Mouse (Mus musculus) neural tube, embryonic 15.5 days (tissue): ENCODE measurements around the gene Olfr1179. TPM values are rescaled to one million over a fixed set of nuclear protein-coding genes. Genes with fewer than 3 reads are reported as not detected.
"Not testable (repeated sequence)": the region's sequence is repeated elsewhere in the genome, so short reads cannot be mapped to it uniquely, and the experiment has no call there.

ENCODE experiments used
- ATAC-seq: fragments of 200-750 bp; cut with Nextera tagmentation; 2 replicates; pipeline ENCODE4 v1.8.0; 2017; ENCODE audit warnings: mild to moderate bottlenecking, moderate TSS enrichment, moderate library complexity; ENCODE audit not compliant: low FRiP score
- H3K27ac ChIP-seq: fragments of 300-500 bp; sonication (generic); replicated peaks from 2 replicates; pipeline ENCODE4 v1.5.1; 2015; ENCODE audit warnings: mild to moderate bottlenecking, inconsistent platforms
- H3K27me3 ChIP-seq: fragments of 300-500 bp; sonication (generic); replicated peaks from 2 replicates; pipeline ENCODE4 v1.6.1; 2015; ENCODE audit warnings: inconsistent platforms
- H3K36me3 ChIP-seq: fragments of 300-500 bp; sonication (generic); 2 replicates; pipeline ENCODE4 v1.6.1; 2015; ENCODE audit warnings: inconsistent platforms
- H3K4me1 ChIP-seq: fragments of 300-500 bp; sonication (generic); 2 replicates; pipeline ENCODE4 v1.6.1; 2015; ENCODE audit warnings: inconsistent platforms
- H3K4me2 ChIP-seq: fragments of 300-500 bp; sonication (generic); 2 replicates; pipeline ENCODE4 v1.6.1; 2015; ENCODE audit warnings: inconsistent platforms, mild to moderate bottlenecking, moderate library complexity
- H3K4me3 ChIP-seq: fragments of 300-500 bp; sonication (generic); replicated peaks from 2 replicates; pipeline ENCODE4 v1.5.1; 2015; ENCODE audit warnings: mild to moderate bottlenecking, inconsistent platforms
- H3K9ac ChIP-seq: fragments of 300-500 bp; sonication (generic); replicated peaks from 2 replicates; pipeline ENCODE4 v1.6.1; 2015; ENCODE audit warnings: mild to moderate bottlenecking, inconsistent platforms
- H3K9me3 ChIP-seq: fragments of 300-500 bp; sonication (generic); replicated peaks from 2 replicates; pipeline ENCODE4 v1.6.1; 2016; ENCODE audit warnings: inconsistent platforms
- whole genome bisulfite sequencing: fragments of 180-500 bp; shearing (Covaris S2); methylation state at CpG from one replicate; pipeline ENCODE4 v1.1.7; 2015; ENCODE audit warnings: mixed read lengths; 5-methylcytosine and 5-hydroxymethylcytosine counted together
- polyA plus RNA-seq: library from polyadenylated mRNA; unstranded; fragments of >200 nt; fragmentation: Nextera tagmentation; extraction: Ambion mirVana; gene quantifications from 2 replicates; pipeline ENCODE4 v1.2.1, GENCODE M21; 2015

Olfr1179 gene
- polyA plus RNA-seq = not detected in 2 replicates

- Histone ChIP-seq H3K36me3 (no peaks in the 10 kb centered on the region), H3K27me3 (no peaks in the 10 kb centered on the region), H3K4me2 (no peak within 1 kb of the TSS), H3K9ac (no peak within 1 kb of the TSS), H3K4me3 (no peak within 1 kb of the TSS), H3K9me3 (no peaks in the 10 kb centered on the region), H3K27ac (no peak within 1 kb of the TSS), H3K4me1 (no peaks in the 10 kb centered on the region)
- no peak for ATAC-seq
- 91% methylated on average over 3 of the region's 3 CpGs for WGBS
Measured at GRCm38 (mm10) chr2:88406353-88406752, at the start of gene Olfr1179. Olfr1179 (minus strand) TSS chr2:88406453.

GRCm38 (mm10) chr2:88454567-88454966, 48.3 kb upstream of the Olfr1179 start, which contains the start of gene Olfr1183:
Olfr1183 (plus strand) TSS chr2:88454867.
- 95% methylated on average over 1 of the region's 1 CpGs for WGBS
- not testable (repeated sequence) for H3K27ac ChIP-seq, ATAC-seq, H3K9me3 ChIP-seq, H3K4me3 ChIP-seq, H3K4me2 ChIP-seq, H3K4me1 ChIP-seq, H3K9ac ChIP-seq, H3K36me3 ChIP-seq, H3K27me3 ChIP-seq

GRCm38 (mm10) chr2:88449031-88449430, 42.8 kb upstream of the Olfr1179 start, which contains the start of gene Gm13757:
Gm13757 (minus strand) TSS chr2:88449131.
- ATAC-seq = no peak

GRCm38 (mm10) chr2:88426071-88426470, 19.8 kb upstream of the Olfr1179 start, which contains the start of gene Olfr1181:
Olfr1181 (minus strand) TSS chr2:88426171.
- Histone ChIP-seq H3K9me3 (no peaks in the 10 kb centered on the region), H3K27me3 (no peaks in the 10 kb centered on the region), H3K27ac (no peak within 1 kb of the TSS), H3K4me3 (no peak within 1 kb of the TSS), H3K36me3 (no peaks in the 10 kb centered on the region), H3K4me2 (no peak within 1 kb of the TSS), H3K9ac (no peak within 1 kb of the TSS), H3K4me1 (no peaks in the 10 kb centered on the region)
- 94% methylated on average over 1 of the region's 1 CpGs for WGBS
- ATAC-seq = no peak

More at GRCm38 (mm10) chr2:88449031-88449430, 42.8 kb upstream of the Olfr1179 start, which contains the start of gene Gm13757:
- WGBS = 100% methylated on average over 1 of the region's 1 CpGs
- Histone ChIP-seq H3K4me2 (no peak within 1 kb of the TSS), H3K9me3 (no peaks in the 10 kb centered on the region), H3K4me3 (no peak within 1 kb of the TSS), H3K27ac (no peak within 1 kb of the TSS), H3K36me3 (no peaks in the 10 kb centered on the region), H3K9ac (no peak within 1 kb of the TSS), H3K27me3 (no peaks in the 10 kb centered on the region), H3K4me1 (no peaks in the 10 kb centered on the region)

GRCm38 (mm10) chr2:88419051-88419450, 12.8 kb upstream of the Olfr1179 start, which contains the start of gene Olfr1180:
Olfr1180 (minus strand) TSS chr2:88419151.
- H3K27ac ChIP-seq = no peak within 1 kb of the TSS
- no peak within 1 kb of the TSS for H3K4me2 ChIP-seq
- no peak for ATAC-seq
- H3K9ac ChIP-seq = no peak within 1 kb of the TSS
- no peaks in the 10 kb centered on the region for H3K9me3 ChIP-seq
- H3K4me1 ChIP-seq = no peaks in the 10 kb centered on the region
- H3K4me3 ChIP-seq = no peak within 1 kb of the TSS
- no peaks in the 10 kb centered on the region for H3K36me3 ChIP-seq
- WGBS = 90% methylated on average over 2 of the region's 2 CpGs
- no peaks in the 10 kb centered on the region for H3K27me3 ChIP-seq

GRCm38 (mm10) chr2:88386762-88387161, 19.5 kb downstream of the Olfr1179 start, which contains the start of gene Olfr1178:
Olfr1178 (plus strand) TSS chr2:88387062.
- H3K4me1 ChIP-seq = no peaks in the 10 kb centered on the region
- H3K4me2 ChIP-seq = no peak within 1 kb of the TSS
- no peak for ATAC-seq
- H3K4me3 ChIP-seq = no peak within 1 kb of the TSS
- no peaks in the 10 kb centered on the region for H3K27me3 ChIP-seq
- no peak within 1 kb of the TSS for H3K27ac ChIP-seq
- H3K9me3 ChIP-seq = no peaks in the 10 kb centered on the region
- H3K9ac ChIP-seq = no peak within 1 kb of the TSS
- WGBS = 63% methylated on average over 1 of the region's 1 CpGs
- H3K36me3 ChIP-seq = no peaks in the 10 kb centered on the region

- Histone ChIP-seq H3K9me3 (no peaks in the 10 kb centered on the region), H3K36me3 (no peaks in the 10 kb centered on the region), H3K4me3 (no peak overlapping the region), H3K4me2 (no peak overlapping the region), H3K4me1 (no peaks in the 10 kb centered on the region), H3K9ac (no peak overlapping the region), H3K27ac (no peak overlapping the region), H3K27me3 (no peaks in the 10 kb centered on the region)
- WGBS = 3% methylated on average over 2 of the region's 2 CpGs
- ATAC-seq = peak; percentile 77; the same call in 1 of the 2 replicates
Measured at GRCm38 (mm10) chr2:88356304-88356703, 49.9 kb downstream of the Olfr1179 start.

Other genes starting within 250 kb of the Olfr1179 start
- gene Olfr1168, start 224.6 kb downstream of the Olfr1179 start, polyA plus RNA-seq = not detected in 2 replicates
- gene Olfr1170, start 178.1 kb downstream of the Olfr1179 start, polyA plus RNA-seq = not detected in 2 replicates
- gene Olfr1173, start 126.6 kb downstream of the Olfr1179 start, polyA plus RNA-seq = not detected in 2 replicates
- gene Olfr1174-ps, start 91.3 kb downstream of the Olfr1179 start, polyA plus RNA-seq = not detected in 2 replicates
- gene Olfr1175-ps, start 79.2 kb downstream of the Olfr1179 start, polyA plus RNA-seq = not detected in 2 replicates
- not detected in 2 replicates for gene Olfr1176, start 69.7 kb downstream of the Olfr1179 start, polyA plus RNA-seq
- gene Olfr1177-ps, start 60.0 kb downstream of the Olfr1179 start, polyA plus RNA-seq = not detected in 2 replicates
- not detected in 2 replicates for gene Olfr1178, start 19.4 kb downstream of the Olfr1179 start, polyA plus RNA-seq
- not detected in 2 replicates for gene Olfr1180, start 12.7 kb upstream of the Olfr1179 start, polyA plus RNA-seq
- not detected in 2 replicates for gene Olfr1181, start 19.7 kb upstream of the Olfr1179 start, polyA plus RNA-seq
- gene Gm13757, start 42.7 kb upstream of the Olfr1179 start, polyA plus RNA-seq = not detected in 2 replicates
- not detected in 2 replicates for gene Olfr1183, start 48.4 kb upstream of the Olfr1179 start, polyA plus RNA-seq
- not detected in 2 replicates for gene Olfr1184, start 77.1 kb upstream of the Olfr1179 start, polyA plus RNA-seq
- gene Olfr1185-ps1, start 86.9 kb upstream of the Olfr1179 start, polyA plus RNA-seq = not detected in 2 replicates
- not detected in 2 replicates for gene Olfr1186, start 112.1 kb upstream of the Olfr1179 start, polyA plus RNA-seq
- gene Olfr1188, start 150.5 kb upstream of the Olfr1179 start, polyA plus RNA-seq = not detected in 2 replicates
- not detected in 2 replicates for gene Olfr1189, start 180.0 kb upstream of the Olfr1179 start, polyA plus RNA-seq
- not detected in 2 replicates for gene Olfr1191-ps1, start 234.1 kb upstream of the Olfr1179 start, polyA plus RNA-seq
- gene Olfr1192-ps1, start 242.1 kb upstream of the Olfr1179 start, polyA plus RNA-seq = not detected in 2 replicates